Mouse (Mus musculus): ENCODE data around the gene Cd200r4. TPM values are rescaled to one million over a fixed set of nuclear protein-coding genes. Genes with fewer than 3 reads are reported as not detected.
"Not testable (repeated sequence)": the region's sequence is repeated elsewhere in the genome, so short reads cannot be mapped to it uniquely, and the experiment has no call there.

Gene Cd200r4
- polyA plus RNA-seq, 1 experiment, result not detected

DNA sequence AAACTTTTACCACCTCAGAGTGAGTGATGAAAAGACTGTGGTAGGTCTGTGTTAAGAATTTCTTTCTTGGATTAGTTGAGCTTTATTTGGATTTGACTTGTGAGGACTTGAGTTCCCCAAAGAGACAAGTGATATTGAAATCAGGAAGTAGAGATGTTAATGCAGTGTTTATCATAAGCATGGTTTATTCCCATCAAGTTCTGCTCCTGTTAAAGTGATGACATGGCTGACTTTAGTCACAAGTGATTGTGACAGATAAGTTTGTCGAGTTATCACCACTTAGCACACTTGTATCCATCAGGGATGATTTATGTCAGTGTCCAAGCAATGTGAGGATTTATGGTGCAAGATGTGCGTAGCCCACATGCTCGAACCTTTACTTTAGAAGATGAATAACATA lies 20.8 kb downstream of the Cd200r4 start:
- Histone ChIP-seq H3K4me3 (ENCODE audit: insufficient read depth, low read depth, low read length) (no peak overlapping the region), H3K27ac (ENCODE audit: insufficient read depth, low read depth, low read length) (no peak overlapping the region), H3K4me1 (ENCODE audit: control insufficient read depth, insufficient read depth, low read length) (no peaks in the 10 kb centered on the region)
- TF ChIP-seq CTCF (IDR thresholded peaks at IDR 0.05; ENCODE audit: insufficient read depth, low read depth, low read length), result no peak
- WGBS, result 81% methylated on average over 3 of the region's 3 CpGs

DNA sequence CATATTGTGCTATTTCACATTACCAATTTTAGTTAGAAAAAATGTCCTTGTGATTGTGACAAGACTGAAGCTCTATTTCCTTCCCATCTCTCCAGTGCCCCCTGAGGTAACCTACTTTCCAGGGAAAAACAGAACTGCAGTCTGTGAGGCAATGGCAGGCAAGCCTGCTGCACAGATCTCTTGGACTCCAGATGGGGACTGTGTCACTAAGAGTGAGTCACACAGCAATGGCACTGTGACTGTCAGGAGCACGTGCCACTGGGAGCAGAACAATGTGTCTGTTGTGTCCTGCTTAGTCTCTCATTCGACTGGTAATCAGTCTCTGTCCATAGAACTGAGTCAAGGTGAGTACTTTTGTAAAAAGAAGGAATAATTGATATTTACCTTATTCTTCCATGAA lies 21.7 kb downstream of the Cd200r4 start:
- not testable (repeated sequence) for H3K4me3 ChIP-seq (ENCODE audit: insufficient read depth, low read depth, low read length); H3K27ac ChIP-seq (ENCODE audit: insufficient read depth, low read depth, low read length); H3K4me1 ChIP-seq (ENCODE audit: control insufficient read depth, insufficient read depth, low read length)
- WGBS, result 29% methylated on average over 2 of the region's 2 CpGs

DNA sequence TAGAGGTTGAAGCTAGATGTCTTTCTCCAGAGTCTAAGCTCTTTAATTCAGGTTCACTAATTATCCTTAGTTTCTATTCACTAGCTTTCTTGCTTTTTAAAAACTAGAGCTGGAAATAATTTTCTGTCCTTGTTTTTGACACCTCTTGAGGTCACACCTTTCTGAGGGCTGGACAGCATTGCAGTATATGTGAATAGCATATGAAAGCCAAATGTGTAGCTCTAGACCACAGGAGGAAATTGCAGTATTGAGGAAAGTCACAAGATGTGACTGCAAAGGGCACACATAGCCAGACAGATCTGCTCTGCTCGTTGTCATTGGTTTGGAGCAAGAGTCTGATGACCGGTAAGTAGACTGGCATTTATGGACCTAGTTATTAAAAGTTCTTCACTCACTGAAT lies 55.3 kb downstream of the Cd200r4 start, which contains the start of gene Cd200r2:
Gene Cd200r2 (plus strand): TSS at position 301 of the 400 bp plus-strand sequence.
- H3K27ac ChIP-seq (ENCODE audit: insufficient read depth, low read depth, low read length), result no peak within 1 kb of the TSS
- 88% methylated on average over 2 of the region's 2 CpGs for WGBS
- TF ChIP-seq CTCF (IDR thresholded peaks at IDR 0.05; ENCODE audit: insufficient read depth, low read depth, low read length) (no peak), POLR2A (IDR thresholded peaks at IDR 0.05; ENCODE audit: insufficient read depth, low read depth, low read length) (no peak)

DNA sequence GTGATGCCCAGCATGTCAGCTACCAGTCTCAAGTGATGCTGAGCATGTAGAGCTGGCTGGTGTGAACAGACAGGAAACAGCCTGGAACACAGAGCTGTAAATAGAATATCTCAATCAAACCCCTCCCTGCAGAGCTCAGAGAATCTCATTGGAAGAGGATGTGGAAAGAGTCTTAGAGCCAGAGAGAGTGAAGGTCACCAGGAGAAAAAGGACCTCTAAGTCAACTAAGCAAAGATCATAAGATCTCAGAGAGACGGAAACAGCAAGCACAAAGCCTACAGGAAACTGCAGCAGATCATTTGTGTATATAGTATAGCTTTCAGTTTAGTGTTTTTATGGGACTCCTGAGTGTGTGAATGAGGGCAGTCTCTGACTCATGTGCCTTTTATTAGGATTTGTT lies 63.6 kb downstream of the Cd200r4 start:
- WGBS, result 65% methylated on average over 1 of the region's 1 CpGs
- no peak overlapping the region for H3K27ac ChIP-seq (ENCODE audit: insufficient read depth, low read depth, low read length)
- 0 out of 2 replicates have a peak, but pooled peaks cover 2% of the 10 kb centered on the region for H3K4me1 ChIP-seq (ENCODE audit: control insufficient read depth, insufficient read depth, low read length)
- H3K4me3 ChIP-seq (ENCODE audit: insufficient read depth, low read depth, low read length), result no peak overlapping the region
- TF ChIP-seq CTCF (IDR thresholded peaks at IDR 0.05; ENCODE audit: insufficient read depth, low read depth, low read length) (no peak), POLR2A (IDR thresholded peaks at IDR 0.05; ENCODE audit: insufficient read depth, low read depth, low read length) (no peak)

More for the DNA sequence above, 55.3 kb downstream of the Cd200r4 start, which contains the start of gene Cd200r2:
- Histone ChIP-seq H3K4me1 (ENCODE audit: control insufficient read depth, insufficient read depth, low read length) (no peaks in the 10 kb centered on the region), H3K4me3 (ENCODE audit: insufficient read depth, low read depth, low read length) (no peak within 1 kb of the TSS)

GRCm38 (mm10) chr16:44876625-44877024 lies 65.1 kb downstream of the Cd200r4 start:
- TF ChIP-seq POLR2A (IDR thresholded peaks at IDR 0.05; ENCODE audit: insufficient read depth, low read depth, low read length), result no peak
- no peak for TF ChIP-seq CTCF (IDR thresholded peaks at IDR 0.05; ENCODE audit: insufficient read depth, low read depth, low read length)
- H3K4me1 ChIP-seq (ENCODE audit: control insufficient read depth, insufficient read depth, low read length), result 0 out of 2 replicates have a peak, but pooled peaks cover 2% of the 10 kb centered on the region
- no peak overlapping the region for H3K4me3 ChIP-seq (ENCODE audit: insufficient read depth, low read depth, low read length)
- no peak overlapping the region for H3K27ac ChIP-seq (ENCODE audit: insufficient read depth, low read depth, low read length)
- 50% methylated on average over 5 of the region's 5 CpGs for WGBS

GRCm38 (mm10) chr16:44877595-44877994 lies 66.1 kb downstream of the Cd200r4 start:
- TF ChIP-seq CTCF (IDR thresholded peaks at IDR 0.05; ENCODE audit: insufficient read depth, low read depth, low read length) (no peak), POLR2A (IDR thresholded peaks at IDR 0.05; ENCODE audit: insufficient read depth, low read depth, low read length) (no peak)
- Histone ChIP-seq H3K4me1 (ENCODE audit: control insufficient read depth, insufficient read depth, low read length) (0 out of 2 replicates have a peak, but pooled peaks cover 2% of the 10 kb centered on the region), H3K27ac (ENCODE audit: insufficient read depth, low read depth, low read length) (no peak overlapping the region), H3K4me3 (ENCODE audit: insufficient read depth, low read depth, low read length) (no peak overlapping the region)
- WGBS, result 87% methylated on average over 6 of the region's 6 CpGs

Other genes with a start within 250 kb of the Cd200r4 start
- gene Nepro, start 87.4 kb upstream of the Cd200r4 start, polyA plus RNA-seq (2012; ENCODE audit: insufficient read depth, insufficient read length, low replicate concordance, missing spikeins), result not detected in 2 replicates
- not detected in 2 replicates for gene Gtpbp8, start 65.4 kb upstream of the Cd200r4 start, polyA plus RNA-seq (2012; ENCODE audit: insufficient read depth, insufficient read length, low replicate concordance, missing spikeins)
- not detected in 2 replicates for gene Cd200r1, start 46.0 kb upstream of the Cd200r4 start, polyA plus RNA-seq (2012; ENCODE audit: insufficient read depth, insufficient read length, low replicate concordance, missing spikeins)
- gene Cd200r2, start 55.4 kb downstream of the Cd200r4 start, polyA plus RNA-seq (2012; ENCODE audit: insufficient read depth, insufficient read length, low replicate concordance, missing spikeins), result not detected in 2 replicates
- gene Cd200r3, start 131.9 kb downstream of the Cd200r4 start, polyA plus RNA-seq (2012; ENCODE audit: insufficient read depth, insufficient read length, low replicate concordance, missing spikeins), result not detected in 2 replicates

All from olfactory bulb, adult 2 months (tissue).